Mouse (Mus musculus): ENCODE data around the gene Spint4.

The Spint4 gene

DNA sequence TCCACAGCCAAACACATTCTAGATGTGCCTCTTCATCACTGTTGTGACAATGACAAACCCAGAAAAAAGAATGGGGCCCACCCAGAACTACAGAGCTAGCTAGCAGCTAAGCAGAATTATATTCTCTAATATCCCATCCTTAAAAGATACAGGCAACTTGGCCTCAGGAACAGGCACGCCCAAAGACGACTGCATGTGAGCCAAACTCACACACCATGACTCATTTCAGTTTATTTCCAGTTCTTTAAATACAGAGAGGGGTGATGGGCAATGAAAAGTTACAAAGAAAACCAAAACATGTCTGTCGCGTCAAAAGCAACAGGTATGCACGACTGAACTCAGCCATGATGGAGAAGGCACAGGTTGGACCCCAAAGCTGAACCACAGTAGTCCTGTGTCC, 37.1 kb downstream of the Spint4 start:
- Histone ChIP-seq H3K27me3 (ENCODE audit: insufficient read depth, low read length) (peaks cover 3% of the 10 kb centered on the region; the same call in 1 of the 2 replicates), H3K36me3 (ENCODE audit: insufficient read depth, low read length) (no peaks in the 10 kb centered on the region), H3K4me1 (replicated peaks; ENCODE audit: low read depth, low read length) (peaks cover 18% of the 10 kb centered on the region), H3K9me3 (ENCODE audit: low read length) (no peaks in the 10 kb centered on the region), H3K4me3 (replicated peaks; ENCODE audit: low read length) (no peak overlapping the region)
- TF ChIP-seq NANOG (IDR thresholded peaks at IDR 0.05; ENCODE audit: borderline replicate concordance, low read length): no peak
- no peak for TF ChIP-seq POU5F1 (IDR thresholded peaks at IDR 0.05; ENCODE audit: borderline replicate concordance, low read length)
- TF ChIP-seq CTCF (conservative IDR thresholded peaks at IDR 0.05; ENCODE audit: low read length): no peak

DNA sequence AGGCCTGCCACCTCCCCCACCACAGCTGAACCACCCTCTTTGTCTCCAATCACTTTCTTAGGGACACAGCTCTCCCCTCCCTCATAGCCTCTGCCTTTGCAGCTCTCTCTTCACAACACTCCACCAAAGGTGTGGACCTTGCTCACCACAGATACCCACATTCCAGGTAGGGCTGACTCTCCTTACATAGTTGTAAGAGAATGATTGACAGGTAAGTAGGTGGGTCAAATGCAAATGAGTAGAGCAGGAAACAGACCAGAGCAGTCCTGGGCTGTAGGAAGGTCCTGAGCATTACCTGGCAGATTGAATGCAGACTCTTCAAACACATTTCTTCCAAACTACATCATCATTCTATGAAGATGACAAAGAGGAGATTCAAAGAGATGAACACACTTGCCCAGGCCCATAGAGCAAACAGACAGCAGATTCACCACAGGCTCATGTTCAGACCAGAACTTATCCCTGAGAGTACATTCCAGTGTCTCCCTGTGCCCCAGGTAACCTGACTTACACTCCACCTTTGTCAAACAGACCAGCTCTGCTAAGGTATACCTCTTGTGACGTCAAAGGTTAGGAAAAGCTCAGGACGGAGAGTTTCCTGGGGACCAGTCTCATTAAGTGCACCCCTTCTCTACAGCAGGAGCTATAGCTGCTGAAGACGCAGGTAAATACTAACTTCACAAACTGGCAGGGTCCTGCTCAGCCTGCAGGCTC, 39.2 kb downstream of the Spint4 start:
- TF ChIP-seq POU5F1 (IDR thresholded peaks at IDR 0.05; ENCODE audit: borderline replicate concordance, low read length) (no peak), NANOG (IDR thresholded peaks at IDR 0.05; ENCODE audit: borderline replicate concordance, low read length) (no peak), CTCF (conservative IDR thresholded peaks at IDR 0.05; ENCODE audit: low read length) (no peak)

DNA sequence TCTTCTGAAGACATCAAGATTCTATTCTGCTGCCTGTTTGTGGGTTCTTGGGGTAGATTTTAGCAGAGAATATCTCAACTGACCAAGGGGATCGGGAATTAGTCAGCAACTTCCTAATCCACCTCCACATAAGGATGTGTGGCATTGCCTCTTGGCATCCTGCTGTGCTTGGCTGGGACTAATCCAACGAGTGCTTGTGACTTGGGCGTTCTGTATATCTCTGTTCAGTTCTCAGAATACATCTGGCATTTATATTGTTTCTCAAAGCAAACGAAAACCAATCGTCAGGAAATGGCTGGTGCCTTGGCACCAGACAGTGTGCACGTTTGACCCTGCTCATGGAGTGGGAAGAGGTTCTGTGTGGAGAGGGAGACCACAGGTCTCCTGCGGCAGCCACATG, 41.6 kb downstream of the Spint4 start:
- Histone ChIP-seq H3K36me3 (ENCODE audit: insufficient read depth, low read length) (no peaks in the 10 kb centered on the region), H3K4me1 (replicated peaks; ENCODE audit: low read depth, low read length) (peaks cover 14% of the 10 kb centered on the region), H3K27me3 (ENCODE audit: insufficient read depth, low read length) (peaks cover 29% of the 10 kb centered on the region), H3K9me3 (ENCODE audit: low read length) (no peaks in the 10 kb centered on the region), H3K4me3 (replicated peaks; ENCODE audit: low read length) (no peak overlapping the region)
- TF ChIP-seq CTCF (conservative IDR thresholded peaks at IDR 0.05; ENCODE audit: low read length) (no peak), NANOG (IDR thresholded peaks at IDR 0.05; ENCODE audit: borderline replicate concordance, low read length) (no peak), POU5F1 (IDR thresholded peaks at IDR 0.05; ENCODE audit: borderline replicate concordance, low read length) (no peak)

More for the DNA sequence above, 39.2 kb downstream of the Spint4 start:
- Histone ChIP-seq H3K9me3 (ENCODE audit: low read length) (no peaks in the 10 kb centered on the region), H3K4me3 (replicated peaks; ENCODE audit: low read length) (no peak overlapping the region), H3K4me1 (replicated peaks; ENCODE audit: low read depth, low read length) (peaks cover 18% of the 10 kb centered on the region), H3K36me3 (ENCODE audit: insufficient read depth, low read length) (no peaks in the 10 kb centered on the region), H3K27me3 (ENCODE audit: insufficient read depth, low read length) (peaks cover 12% of the 10 kb centered on the region)

DNA sequence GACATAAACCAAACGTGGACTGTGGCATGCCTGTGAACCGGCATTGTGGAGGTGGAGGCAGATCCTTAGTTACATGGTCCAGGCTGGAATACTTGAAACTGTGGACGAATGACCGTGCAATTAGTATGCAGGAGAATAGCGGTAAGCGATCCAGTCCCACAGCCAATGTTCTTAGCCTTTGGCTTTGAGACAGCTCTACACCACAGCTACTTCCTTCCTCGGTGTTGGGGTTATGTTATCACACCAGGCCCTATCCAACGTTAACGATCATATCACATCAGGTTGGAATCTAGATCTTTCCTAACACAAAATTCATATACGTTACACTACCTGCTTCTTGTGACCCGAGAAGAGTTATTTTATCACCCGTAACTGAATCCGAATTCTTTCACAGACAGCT, 46.7 kb downstream of the Spint4 start:
- Histone ChIP-seq H3K4me3 (replicated peaks; ENCODE audit: low read length) (peak overlapping the region; percentile 90), H3K27me3 (ENCODE audit: insufficient read depth, low read length) (peaks cover 32% of the 10 kb centered on the region), H3K36me3 (ENCODE audit: insufficient read depth, low read length) (peaks cover 28% of the 10 kb centered on the region), H3K4me1 (replicated peaks; ENCODE audit: low read depth, low read length) (peaks cover 29% of the 10 kb centered on the region), H3K9me3 (ENCODE audit: low read length) (no peaks in the 10 kb centered on the region)
- TF ChIP-seq CTCF (conservative IDR thresholded peaks at IDR 0.05; ENCODE audit: low read length) (no peak), NANOG (IDR thresholded peaks at IDR 0.05; ENCODE audit: borderline replicate concordance, low read length) (no peak), POU5F1 (IDR thresholded peaks at IDR 0.05; ENCODE audit: borderline replicate concordance, low read length) (no peak)

DNA sequence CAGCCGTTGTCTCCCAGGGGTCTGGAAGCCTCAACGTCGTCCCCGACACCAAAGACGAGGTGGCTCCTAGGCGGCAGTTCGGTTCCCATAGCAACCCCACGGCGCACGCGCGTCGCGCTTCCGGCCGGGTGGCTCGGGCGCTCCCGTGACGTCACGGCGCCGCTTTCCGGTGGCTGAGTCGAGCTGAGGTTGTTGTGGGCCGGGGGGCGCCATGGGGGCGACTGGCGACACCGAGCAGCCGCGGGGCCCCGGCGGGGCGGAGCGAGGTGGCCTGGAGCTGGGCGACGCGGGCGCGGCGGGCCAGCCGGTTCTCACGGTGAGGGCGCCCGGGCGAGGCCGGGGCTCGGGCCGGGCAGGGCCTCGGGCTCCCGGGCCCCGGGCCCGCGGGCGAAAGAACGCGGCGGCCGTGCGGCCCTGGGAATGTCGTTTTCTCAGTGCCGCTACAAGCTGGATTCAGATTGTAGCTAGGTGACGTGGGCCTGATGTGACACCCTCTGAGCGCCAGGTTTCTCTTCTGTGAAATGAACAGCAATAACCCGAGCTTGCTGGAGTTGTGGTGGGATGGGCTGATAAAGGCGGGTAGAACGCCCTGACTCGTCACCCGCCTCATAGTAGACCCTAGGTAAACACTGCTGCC, 47.7 kb downstream of the Spint4 start, which contains the start of the genes Wfdc3 and Dnttip1:
Wfdc3 (minus strand) TSS at position 89 of the 637 bp plus-strand sequence.
Dnttip1 (plus strand) TSS at position 141 of the 637 bp plus-strand sequence.
- TF ChIP-seq NANOG (IDR thresholded peaks at IDR 0.05; ENCODE audit: borderline replicate concordance, low read length) (no peak), CTCF (conservative IDR thresholded peaks at IDR 0.05; ENCODE audit: low read length) (no peak), POU5F1 (IDR thresholded peaks at IDR 0.05; ENCODE audit: borderline replicate concordance, low read length) (no peak)
- no peaks in the 10 kb centered on the region for H3K9me3 ChIP-seq (ENCODE audit: low read length)
- H3K4me3 ChIP-seq (replicated peaks; ENCODE audit: low read length): peak within 1 kb of the TSS; percentile 90
- peaks cover 33% of the 10 kb centered on the region for H3K4me1 ChIP-seq (replicated peaks; ENCODE audit: low read depth, low read length)
- peaks cover 32% of the 10 kb centered on the region for H3K27me3 ChIP-seq (ENCODE audit: insufficient read depth, low read length)
- H3K36me3 ChIP-seq (ENCODE audit: insufficient read depth, low read length): peaks cover 38% of the 10 kb centered on the region

DNA sequence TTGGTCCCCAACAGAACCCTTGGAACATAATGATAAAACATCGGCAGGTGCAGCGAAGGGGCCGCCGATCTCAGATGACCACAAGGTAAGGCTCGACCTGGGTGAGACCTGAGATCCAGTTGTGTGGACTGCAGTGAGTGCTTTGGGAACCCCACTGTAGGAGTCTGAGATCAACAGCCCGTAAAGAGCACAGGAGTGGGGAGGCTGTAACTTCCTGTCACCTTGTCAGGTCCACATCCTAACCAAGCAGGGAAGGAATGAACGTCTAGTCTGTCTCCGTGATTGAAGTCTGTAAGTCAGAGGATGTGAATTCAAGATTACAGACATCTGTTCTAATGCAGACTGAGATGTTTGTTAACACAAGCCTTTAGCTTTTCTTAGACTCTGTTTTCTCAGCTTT, 48.4 kb downstream of the Spint4 start:
- Histone ChIP-seq H3K27me3 (ENCODE audit: insufficient read depth, low read length) (peaks cover 28% of the 10 kb centered on the region), H3K4me1 (replicated peaks; ENCODE audit: low read depth, low read length) (peaks cover 33% of the 10 kb centered on the region), H3K36me3 (ENCODE audit: insufficient read depth, low read length) (peaks cover 45% of the 10 kb centered on the region), H3K9me3 (ENCODE audit: low read length) (no peaks in the 10 kb centered on the region), H3K4me3 (replicated peaks; ENCODE audit: low read length) (peak overlapping the region; percentile 90)
- no peak for TF ChIP-seq CTCF (conservative IDR thresholded peaks at IDR 0.05; ENCODE audit: low read length)
- no peak for TF ChIP-seq POU5F1 (IDR thresholded peaks at IDR 0.05; ENCODE audit: borderline replicate concordance, low read length)
- no peak for TF ChIP-seq NANOG (IDR thresholded peaks at IDR 0.05; ENCODE audit: borderline replicate concordance, low read length)

DNA sequence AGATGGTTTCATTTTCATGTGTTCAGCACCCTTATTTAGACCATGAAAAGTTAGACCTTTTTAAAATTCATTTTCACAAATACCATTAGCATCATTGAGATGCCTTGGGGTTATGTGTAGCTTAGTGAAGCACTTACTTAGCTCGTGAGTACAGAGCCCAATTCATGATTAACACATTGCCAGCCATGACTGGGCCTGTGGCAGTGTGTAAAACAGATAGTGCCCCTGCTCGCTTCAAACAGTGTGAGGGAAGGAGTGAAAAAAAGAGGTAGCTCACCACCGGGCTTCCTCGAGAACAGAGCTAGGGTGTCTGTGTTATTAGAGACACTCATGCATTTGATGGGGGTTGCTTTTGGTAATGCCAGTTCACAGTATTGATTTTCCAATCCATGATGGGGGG, 49.9 kb downstream of the Spint4 start:
- no peaks in the 10 kb centered on the region for H3K9me3 ChIP-seq (ENCODE audit: low read length)
- peaks cover 16% of the 10 kb centered on the region for H3K27me3 ChIP-seq (ENCODE audit: insufficient read depth, low read length)
- peaks cover 60% of the 10 kb centered on the region for H3K36me3 ChIP-seq (ENCODE audit: insufficient read depth, low read length)
- no peak overlapping the region for H3K4me3 ChIP-seq (replicated peaks; ENCODE audit: low read length)
- peaks cover 36% of the 10 kb centered on the region for H3K4me1 ChIP-seq (replicated peaks; ENCODE audit: low read depth, low read length)
- TF ChIP-seq CTCF (conservative IDR thresholded peaks at IDR 0.05; ENCODE audit: low read length) (no peak), POU5F1 (IDR thresholded peaks at IDR 0.05; ENCODE audit: borderline replicate concordance, low read length) (no peak), NANOG (IDR thresholded peaks at IDR 0.05; ENCODE audit: borderline replicate concordance, low read length) (no peak)

DNA sequence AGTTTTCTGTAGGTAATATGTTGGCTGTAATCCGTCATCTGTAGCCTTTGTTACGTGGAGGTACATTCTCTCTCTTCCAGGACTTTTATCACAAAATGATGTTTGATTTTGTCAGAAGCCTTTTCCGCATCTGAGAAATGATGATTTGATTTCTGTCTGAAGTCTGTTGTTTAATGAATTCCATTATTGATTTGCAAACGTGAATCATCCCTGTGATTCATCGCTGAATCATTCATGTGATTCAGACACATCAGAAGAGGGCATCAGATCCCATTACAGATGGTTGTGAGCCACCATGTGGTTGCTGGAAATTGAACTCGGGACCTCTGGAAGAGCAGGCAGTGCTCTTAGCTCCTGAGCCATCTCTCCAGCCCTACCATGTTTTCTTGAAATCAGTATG, 50.7 kb downstream of the Spint4 start:
- Histone ChIP-seq H3K27me3 (ENCODE audit: insufficient read depth, low read length) (peaks cover 8% of the 10 kb centered on the region), H3K36me3 (ENCODE audit: insufficient read depth, low read length) (peaks cover 68% of the 10 kb centered on the region), H3K4me1 (replicated peaks; ENCODE audit: low read depth, low read length) (peaks cover 36% of the 10 kb centered on the region), H3K9me3 (ENCODE audit: low read length) (no peaks in the 10 kb centered on the region), H3K4me3 (replicated peaks; ENCODE audit: low read length) (no peak overlapping the region)
- no peak for TF ChIP-seq CTCF (conservative IDR thresholded peaks at IDR 0.05; ENCODE audit: low read length)
- no peak for TF ChIP-seq NANOG (IDR thresholded peaks at IDR 0.05; ENCODE audit: borderline replicate concordance, low read length)
- TF ChIP-seq POU5F1 (IDR thresholded peaks at IDR 0.05; ENCODE audit: borderline replicate concordance, low read length): no peak

Data from E14TG2a.4 (cell line).